Mouse (Mus musculus) lung, postnatal 0 days (tissue): ENCODE data around the gene Pacsin1. TPM values are rescaled to one million over a fixed set of nuclear protein-coding genes. Genes with fewer than 3 reads are reported as not detected.

Source experiments
- ATAC-seq: fragments of 200-750 bp; cut with Nextera tagmentation; 2 replicates; pipeline ENCODE4 v1.8.0; 2017; ENCODE audit warnings: moderate library complexity
- DNase-seq: peaks from one replicate; pipeline ENCODE4 v3.0.0-alpha.2; 2016; ENCODE audit warnings: low spot score
- H3K27ac ChIP-seq: fragments of 300-500 bp; sonication (generic); 2 replicates; pipeline ENCODE4 v1.5.1; 2014; ENCODE audit warnings: antibody characterized with exemption, mild to moderate bottlenecking, low read length, mixed read lengths
- H3K27me3 ChIP-seq: fragments of 300-500 bp; sonication (generic); replicated peaks from 2 replicates; pipeline ENCODE4 v1.6.1; 2014; ENCODE audit warnings: low read length, mixed read lengths; ENCODE audit not compliant: insufficient read depth
- H3K36me3 ChIP-seq: fragments of 300-500 bp; sonication (generic); 2 replicates; pipeline ENCODE4 v1.6.1; 2014; ENCODE audit warnings: low read length, mixed read lengths; ENCODE audit not compliant: insufficient read depth
- H3K4me1 ChIP-seq: fragments of 300-500 bp; sonication (generic); 2 replicates; pipeline ENCODE4 v1.6.1; 2014; ENCODE audit warnings: antibody characterized with exemption, low read depth, low read length, mixed read lengths; ENCODE audit not compliant: insufficient read depth
- H3K4me2 ChIP-seq: fragments of 300-500 bp; sonication (generic); replicated peaks from 2 replicates; pipeline ENCODE4 v1.6.1; 2014; ENCODE audit warnings: low read depth, mild to moderate bottlenecking, low read length, moderate library complexity, mixed read lengths
- H3K4me3 ChIP-seq: fragments of 300-500 bp; sonication (generic); 2 replicates; pipeline ENCODE4 v1.5.1; 2014; ENCODE audit warnings: low read depth, low read length
- H3K9ac ChIP-seq: fragments of 300-500 bp; sonication (generic); replicated peaks from 2 replicates; pipeline ENCODE4 v1.6.1; 2014; ENCODE audit warnings: low read depth, mild to moderate bottlenecking
- H3K9me3 ChIP-seq: fragments of 300-500 bp; sonication (generic); 2 replicates; pipeline ENCODE4 v1.6.1; 2016; ENCODE audit warnings: low read length, mixed read lengths
- CTCF ChIP-seq: IDR thresholded peaks from 2 replicates; pipeline ENCODE4 v1.5.1; 2016; ENCODE audit warnings: antibody characterized with exemption, mild to moderate bottlenecking
- EP300 ChIP-seq: IDR thresholded peaks from 2 replicates; pipeline ENCODE4 v1.6.1; 2016; ENCODE audit warnings: antibody characterized with exemption, mild to moderate bottlenecking, control low read depth
- WGBS: fragments of 180-500 bp; shearing (Covaris S2); extraction: QIAGEN DNeasy Blood & Tissue Kit; methylation state at CpG from one replicate; pipeline ENCODE4 v1.1.7; 2014; 5-methylcytosine and 5-hydroxymethylcytosine counted together
- polyA plus RNA-seq: library from polyadenylated mRNA; unstranded; fragments of >200 nt; fragmentation: Nextera tagmentation; extraction: Ambion mirVana; gene quantifications from 2 replicates; pipeline ENCODE4 v1.2.1, GENCODE M21; 2015

Pacsin1 gene
- polyA plus RNA-seq, 1 experiment from 2014 or later = 0.70 TPM

- H3K9me3 ChIP-seq = no peaks in the 10 kb centered on the region
- H3K9ac ChIP-seq = no peak overlapping the region
- H3K4me1 ChIP-seq = no peaks in the 10 kb centered on the region
- ATAC-seq = no peak
- H3K4me3 ChIP-seq = no peak overlapping the region
- no peak for DNase-seq
- WGBS = 85% methylated on average over 17 of the region's 17 CpGs
- H3K4me2 ChIP-seq = no peak overlapping the region
- H3K36me3 ChIP-seq = no peaks in the 10 kb centered on the region
- TF ChIP-seq CTCF = no peak
- TF ChIP-seq EP300 = no peak
- H3K27me3 ChIP-seq = no peaks in the 10 kb centered on the region; the same call in 1 of the 2 replicates
- H3K27ac ChIP-seq = no peak overlapping the region
These were observed 44.4 kb downstream of the Pacsin1 start for GRCm38 (mm10) chr17:27699641-27700244.

- TF ChIP-seq EP300 (no peak), CTCF (no peak)
- ATAC-seq = no peak
- Histone ChIP-seq H3K27me3 (no peaks in the 10 kb centered on the region; the same call in 1 of the 2 replicates), H3K4me2 (no peak overlapping the region), H3K4me3 (no peak overlapping the region), H3K27ac (no peak overlapping the region), H3K9me3 (no peaks in the 10 kb centered on the region), H3K4me1 (no peaks in the 10 kb centered on the region), H3K36me3 (no peaks in the 10 kb centered on the region), H3K9ac (no peak overlapping the region)
- no peak for DNase-seq
- WGBS = 91% methylated on average over 2 of the region's 2 CpGs
These were observed 45.5 kb downstream of the Pacsin1 start for GRCm38 (mm10) chr17:27700812-27701211.

- H3K36me3 ChIP-seq = no peaks in the 10 kb centered on the region
- WGBS = 79% methylated on average over 6 of the region's 6 CpGs
- H3K4me3 ChIP-seq = no peak overlapping the region
- no peak overlapping the region for H3K27ac ChIP-seq
- ATAC-seq (no peak), DNase-seq (no peak)
- H3K4me1 ChIP-seq = no peaks in the 10 kb centered on the region
- no peaks in the 10 kb centered on the region; the same call in 1 of the 2 replicates for H3K27me3 ChIP-seq
- H3K9me3 ChIP-seq = no peaks in the 10 kb centered on the region
- H3K4me2 ChIP-seq = no peak overlapping the region
- TF ChIP-seq CTCF (no peak), EP300 (no peak)
- H3K9ac ChIP-seq = no peak overlapping the region
These were observed 46.5 kb downstream of the Pacsin1 start for GRCm38 (mm10) chr17:27701856-27702255.

GRCm38 (mm10) chr17:27702518-27702917 lies 47.2 kb downstream of the Pacsin1 start:
- H3K4me1 ChIP-seq = no peaks in the 10 kb centered on the region
- peak; percentile 73 for DNase-seq
- peak overlapping the region; percentile 20; the same call in 1 of the 2 replicates for H3K4me3 ChIP-seq
- H3K27me3 ChIP-seq = no peaks in the 10 kb centered on the region; the same call in 1 of the 2 replicates
- H3K9me3 ChIP-seq = no peaks in the 10 kb centered on the region
- peak; percentile 69 for ATAC-seq
- TF ChIP-seq EP300 (no peak), CTCF (peak; percentile 81)
- WGBS = under 1% methylated on average over 33 of the region's 34 CpGs
- no peaks in the 10 kb centered on the region for H3K36me3 ChIP-seq
- no peak overlapping the region for H3K9ac ChIP-seq
- H3K27ac ChIP-seq = no peak overlapping the region
- H3K4me2 ChIP-seq = peak overlapping the region; percentile 54

GRCm38 (mm10) chr17:27703961-27704621 lies 48.8 kb downstream of the Pacsin1 start:
- no peaks in the 10 kb centered on the region for H3K36me3 ChIP-seq
- H3K27me3 ChIP-seq = no peaks in the 10 kb centered on the region; the same call in 1 of the 2 replicates
- no peak overlapping the region for H3K27ac ChIP-seq
- no peak for ATAC-seq
- H3K4me1 ChIP-seq = no peaks in the 10 kb centered on the region
- no peaks in the 10 kb centered on the region for H3K9me3 ChIP-seq
- H3K9ac ChIP-seq = no peak overlapping the region
- WGBS = 55% methylated on average over 5 of the region's 5 CpGs
- TF ChIP-seq CTCF (no peak), EP300 (no peak)
- no peak overlapping the region for H3K4me2 ChIP-seq
- H3K4me3 ChIP-seq = no peak overlapping the region
- peak; percentile 23 for DNase-seq

GRCm38 (mm10) chr17:27705661-27706060 lies 50.4 kb downstream of the Pacsin1 start:
- no peak overlapping the region for H3K27ac ChIP-seq
- H3K9ac ChIP-seq = no peak overlapping the region
- H3K4me2 ChIP-seq = no peak overlapping the region
- H3K4me3 ChIP-seq = no peak overlapping the region
- H3K27me3 ChIP-seq = no peaks in the 10 kb centered on the region; the same call in 1 of the 2 replicates
- TF ChIP-seq CTCF (no peak), EP300 (no peak)
- ATAC-seq (no peak), DNase-seq (no peak)
- H3K9me3 ChIP-seq = no peaks in the 10 kb centered on the region
- H3K36me3 ChIP-seq = no peaks in the 10 kb centered on the region
- WGBS = 29% methylated on average over 10 of the region's 10 CpGs
- H3K4me1 ChIP-seq = no peaks in the 10 kb centered on the region
